Mouse (Mus musculus) stomach, embryonic 15.5 days (tissue): ENCODE results near the gene Tat. TPM values are rescaled to one million over a fixed set of nuclear protein-coding genes. Genes with fewer than 3 reads are reported as not detected.
"Not testable (repeated sequence)": the region's sequence is repeated elsewhere in the genome, so short reads cannot be mapped to it uniquely, and the experiment has no call there.

Source experiments
- ATAC-seq: fragments of 200-750 bp; cut with Nextera tagmentation; 2 replicates; pipeline ENCODE4 v1.8.0; 2017; ENCODE audit warnings: low read depth, moderate number of reproducible peaks, moderate TSS enrichment; ENCODE audit not compliant: insufficient read depth, low FRiP score
- H3K27ac ChIP-seq: fragments of 300-500 bp; sonication (generic); 2 replicates; pipeline ENCODE4 v1.5.1; 2015; ENCODE audit warnings: mild to moderate bottlenecking, inconsistent platforms
- H3K27me3 ChIP-seq: fragments of 300-500 bp; sonication (generic); replicated peaks from 2 replicates; pipeline ENCODE4 v1.6.1; 2015; ENCODE audit warnings: inconsistent platforms
- H3K36me3 ChIP-seq: fragments of 300-500 bp; sonication (generic); 2 replicates; pipeline ENCODE4 v1.6.1; 2015; ENCODE audit warnings: inconsistent platforms
- H3K4me1 ChIP-seq: fragments of 300-500 bp; sonication (generic); 2 replicates; pipeline ENCODE4 v1.6.1; 2015; ENCODE audit warnings: inconsistent platforms
- H3K4me2 ChIP-seq: fragments of 300-500 bp; sonication (generic); 2 replicates; pipeline ENCODE4 v1.6.1; 2015; ENCODE audit warnings: mild to moderate bottlenecking, inconsistent platforms
- H3K4me3 ChIP-seq: fragments of 300-500 bp; sonication (generic); replicated peaks from 2 replicates; pipeline ENCODE4 v1.5.1; 2015; ENCODE audit warnings: inconsistent platforms
- H3K9ac ChIP-seq: fragments of 300-500 bp; sonication (generic); 2 replicates; pipeline ENCODE4 v1.6.1; 2015; ENCODE audit warnings: inconsistent platforms
- H3K9me3 ChIP-seq: fragments of 300-500 bp; sonication (generic); 2 replicates; pipeline ENCODE4 v1.6.1; 2016; ENCODE audit warnings: inconsistent platforms
- WGBS: fragments of 180-500 bp; shearing (Covaris S2); methylation state at CpG from one replicate; pipeline ENCODE4 v1.1.7; 2015; 5-methylcytosine and 5-hydroxymethylcytosine counted together
- polyA plus RNA-seq: library from polyadenylated mRNA; unstranded; fragments of >200 nt; fragmentation: Nextera tagmentation; extraction: Ambion mirVana; gene quantifications from 2 replicates; pipeline ENCODE4 v1.2.1, GENCODE M21; 2015

Gene Tat
- polyA plus RNA-seq, 1 experiment from 2014 or later: not detected

DNA sequence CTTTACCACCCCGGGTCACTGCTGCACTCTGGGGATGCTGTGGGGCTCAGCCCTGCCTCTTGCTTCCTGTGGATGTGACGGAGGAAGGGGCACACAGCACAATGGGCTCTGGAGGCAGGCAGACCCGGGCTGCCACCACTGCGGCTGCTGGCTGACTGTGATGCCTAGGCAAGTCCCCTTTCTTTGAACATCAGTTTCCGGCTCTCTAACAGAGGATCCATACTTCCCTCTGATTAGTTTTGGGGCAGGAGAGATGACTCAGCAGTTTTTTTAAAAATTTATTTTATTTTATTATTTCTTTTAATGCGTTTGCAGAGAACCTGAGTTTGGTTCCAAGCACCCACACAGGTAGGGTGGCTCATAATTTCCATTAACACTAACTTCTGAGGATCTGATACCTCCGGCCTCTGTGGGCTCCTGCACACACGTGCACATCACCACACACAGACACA lies 18.8 kb downstream of the Tat start:
- H3K9me3 ChIP-seq: no peaks in the 10 kb centered on the region

DNA sequence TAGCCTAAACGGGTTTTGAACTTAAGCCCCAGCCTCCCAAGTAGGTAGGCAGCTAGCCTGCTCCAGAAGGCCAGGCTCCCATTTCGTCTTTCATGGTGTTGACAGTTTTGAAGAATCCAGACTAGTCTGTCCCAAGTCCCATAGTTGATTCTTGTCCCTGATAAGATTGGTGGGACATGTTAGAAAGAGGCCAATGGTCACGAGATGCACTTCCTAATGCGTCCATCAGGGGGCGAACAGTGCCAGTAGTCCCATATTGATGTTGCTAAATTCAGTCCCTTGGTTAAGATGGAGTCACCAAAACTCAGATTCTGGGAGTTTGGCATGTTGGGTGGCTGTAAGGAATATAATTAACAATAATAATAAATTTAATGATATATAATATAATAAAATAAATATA lies 20.6 kb downstream of the Tat start:
- H3K9ac ChIP-seq: no peak overlapping the region
- H3K4me2 ChIP-seq: no peak overlapping the region
- no peaks in the 10 kb centered on the region for H3K36me3 ChIP-seq
- no peaks in the 10 kb centered on the region for H3K27me3 ChIP-seq
- no peak overlapping the region for H3K27ac ChIP-seq
- H3K4me3 ChIP-seq: no peak overlapping the region
- no peak for ATAC-seq
- no peaks in the 10 kb centered on the region for H3K4me1 ChIP-seq
- H3K9me3 ChIP-seq: no peaks in the 10 kb centered on the region
- WGBS: 37% methylated on average over 5 of the region's 5 CpGs

More for the DNA sequence above, 18.8 kb downstream of the Tat start:
- Histone ChIP-seq H3K4me2 (no peak overlapping the region), H3K9ac (no peak overlapping the region), H3K27ac (no peak overlapping the region), H3K4me3 (no peak overlapping the region), H3K4me1 (no peaks in the 10 kb centered on the region), H3K27me3 (no peaks in the 10 kb centered on the region), H3K36me3 (no peaks in the 10 kb centered on the region)
- no peak for ATAC-seq
- 60% methylated on average over 8 of the region's 8 CpGs for WGBS

DNA sequence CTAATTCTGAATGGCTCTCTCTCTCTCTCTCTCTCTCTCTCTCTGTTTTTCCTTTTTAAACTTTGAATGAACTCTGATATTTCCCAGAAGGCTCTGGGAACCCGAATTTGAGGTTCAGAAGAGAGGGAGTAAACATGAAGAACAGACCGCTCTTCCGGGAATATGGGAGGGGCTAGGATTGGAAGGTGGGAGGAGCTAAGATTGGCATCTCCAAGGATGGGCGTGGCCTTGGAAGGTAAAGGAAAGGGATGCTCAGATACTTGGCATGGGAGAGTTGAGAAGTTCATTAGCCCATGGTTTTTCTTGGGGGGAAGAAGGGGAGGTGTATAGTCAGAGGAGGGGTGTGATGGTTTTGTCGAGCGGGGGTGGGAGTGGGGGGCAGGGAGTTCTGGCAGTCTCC lies 31.8 kb downstream of the Tat start:
- no peaks in the 10 kb centered on the region for H3K9me3 ChIP-seq
- no peak overlapping the region for H3K9ac ChIP-seq
- H3K27ac ChIP-seq: no peak overlapping the region
- WGBS: 45% methylated on average over 6 of the region's 6 CpGs
- H3K27me3 ChIP-seq: no peaks in the 10 kb centered on the region
- no peak for ATAC-seq
- no peak overlapping the region for H3K4me2 ChIP-seq
- no peaks in the 10 kb centered on the region for H3K4me1 ChIP-seq
- H3K36me3 ChIP-seq: no peaks in the 10 kb centered on the region
- H3K4me3 ChIP-seq: no peak overlapping the region

DNA sequence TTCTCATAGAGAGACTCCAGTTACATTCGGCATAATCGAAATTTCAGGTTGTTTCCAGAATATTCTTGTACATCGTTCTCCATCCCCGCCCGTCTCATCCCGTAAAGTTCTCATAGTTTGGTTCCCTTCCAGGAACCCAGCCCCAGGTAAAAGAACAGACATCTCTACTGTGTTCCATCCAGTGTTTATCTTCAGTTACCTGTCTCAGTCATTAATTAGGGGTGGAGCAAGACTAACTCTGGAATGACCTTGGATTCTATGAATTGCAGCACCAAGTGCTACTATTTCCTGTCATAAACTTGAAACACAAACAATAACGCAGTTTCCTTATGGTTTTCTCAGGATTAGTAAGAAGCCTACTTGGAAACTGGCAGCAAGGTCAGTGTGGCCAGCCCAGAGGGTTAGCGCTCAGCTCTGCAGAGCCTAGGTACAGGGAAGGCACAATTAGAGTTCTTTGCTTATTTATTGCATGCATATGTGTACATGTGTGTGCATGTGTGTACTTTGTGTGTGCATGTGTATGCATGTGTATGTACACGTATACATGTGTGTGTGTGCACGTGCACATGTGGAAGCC lies 32.6 kb downstream of the Tat start:
- Histone ChIP-seq H3K27me3 (no peaks in the 10 kb centered on the region), H3K4me3 (no peak overlapping the region), H3K9ac (no peak overlapping the region), H3K4me1 (no peaks in the 10 kb centered on the region), H3K27ac (no peak overlapping the region), H3K4me2 (no peak overlapping the region), H3K36me3 (no peaks in the 10 kb centered on the region), H3K9me3 (no peaks in the 10 kb centered on the region)
- no peak for ATAC-seq
- WGBS: 83% methylated on average over 10 of the region's 10 CpGs

DNA sequence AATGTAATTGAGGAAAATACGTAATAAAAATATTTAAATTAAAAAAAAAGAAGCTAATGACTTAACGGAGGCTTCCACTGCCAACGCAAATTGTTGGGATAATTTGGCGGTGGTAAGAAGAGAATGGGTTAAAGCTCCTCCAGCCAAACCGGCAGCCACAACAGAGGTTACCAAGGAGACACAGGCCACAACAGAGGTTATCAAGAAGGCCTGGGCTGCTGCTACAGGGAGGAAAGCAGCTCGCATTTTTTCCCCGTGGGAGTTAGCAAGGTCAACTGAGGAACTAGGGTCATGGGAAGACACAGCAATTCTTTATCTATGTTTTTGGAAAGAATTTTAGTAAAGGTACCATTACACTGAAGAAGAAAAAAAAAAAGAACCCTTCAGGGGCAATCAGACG lies 43.5 kb downstream of the Tat start:
- H3K9ac ChIP-seq, H3K4me2 ChIP-seq, H3K27me3 ChIP-seq, H3K4me3 ChIP-seq, H3K27ac ChIP-seq, H3K36me3 ChIP-seq, H3K9me3 ChIP-seq, ATAC-seq, H3K4me1 ChIP-seq: not testable (repeated sequence)
- 37% methylated on average over 8 of the region's 8 CpGs for WGBS

DNA sequence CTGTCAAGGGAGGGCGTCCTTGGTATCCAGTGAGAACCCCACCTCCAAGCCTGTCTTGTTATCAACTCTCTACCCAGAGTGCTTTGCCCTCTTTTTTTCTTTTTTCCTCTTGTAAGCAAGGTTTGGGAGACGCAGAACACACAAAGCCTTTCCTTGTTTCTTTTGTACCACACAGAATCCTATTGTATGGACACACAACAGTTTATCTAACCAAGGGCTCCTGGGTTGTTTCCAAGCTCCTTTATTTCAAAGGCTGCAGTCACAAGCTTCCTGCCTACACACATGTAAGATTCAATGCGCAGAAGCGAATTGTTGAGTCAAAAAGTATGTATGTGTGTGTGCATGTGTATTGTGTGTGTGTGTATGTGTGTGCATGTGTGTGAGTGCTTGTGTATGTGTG lies 44.1 kb downstream of the Tat start:
- Histone ChIP-seq H3K4me1 (no peaks in the 10 kb centered on the region), H3K4me3 (no peak overlapping the region), H3K27me3 (no peaks in the 10 kb centered on the region), H3K36me3 (no peaks in the 10 kb centered on the region), H3K9ac (no peak overlapping the region), H3K4me2 (no peak overlapping the region), H3K9me3 (no peaks in the 10 kb centered on the region), H3K27ac (no peak overlapping the region)
- ATAC-seq: no peak
- WGBS: 62% methylated on average over 4 of the region's 4 CpGs

DNA sequence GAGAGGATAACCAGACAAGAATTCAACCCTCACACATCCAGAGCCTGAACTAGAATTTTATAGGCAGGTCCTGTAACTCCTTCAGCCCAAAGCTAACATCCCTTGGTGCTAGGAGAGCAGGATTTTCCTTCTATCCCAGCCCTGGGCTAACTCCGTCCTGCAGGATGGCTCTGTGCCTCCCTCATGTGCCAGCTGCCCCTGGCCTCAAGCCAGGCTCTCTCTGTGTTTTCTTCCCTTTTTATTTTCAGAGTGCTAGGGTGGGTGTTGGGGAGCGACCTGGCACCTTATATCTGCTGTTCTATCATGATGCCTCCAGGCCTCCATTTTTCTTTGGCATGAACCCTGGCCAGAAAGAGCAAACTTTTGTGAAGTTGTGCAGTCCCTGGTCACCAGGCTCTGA lies 45.9 kb downstream of the Tat start:
- WGBS: 67% methylated on average over 2 of the region's 2 CpGs
- no peaks in the 10 kb centered on the region for H3K27me3 ChIP-seq
- no peak for ATAC-seq
- H3K27ac ChIP-seq: no peak overlapping the region
- H3K9me3 ChIP-seq: no peaks in the 10 kb centered on the region
- H3K4me1 ChIP-seq: no peaks in the 10 kb centered on the region
- no peaks in the 10 kb centered on the region for H3K36me3 ChIP-seq
- H3K4me3 ChIP-seq: no peak overlapping the region
- H3K9ac ChIP-seq: no peak overlapping the region
- H3K4me2 ChIP-seq: no peak overlapping the region

DNA sequence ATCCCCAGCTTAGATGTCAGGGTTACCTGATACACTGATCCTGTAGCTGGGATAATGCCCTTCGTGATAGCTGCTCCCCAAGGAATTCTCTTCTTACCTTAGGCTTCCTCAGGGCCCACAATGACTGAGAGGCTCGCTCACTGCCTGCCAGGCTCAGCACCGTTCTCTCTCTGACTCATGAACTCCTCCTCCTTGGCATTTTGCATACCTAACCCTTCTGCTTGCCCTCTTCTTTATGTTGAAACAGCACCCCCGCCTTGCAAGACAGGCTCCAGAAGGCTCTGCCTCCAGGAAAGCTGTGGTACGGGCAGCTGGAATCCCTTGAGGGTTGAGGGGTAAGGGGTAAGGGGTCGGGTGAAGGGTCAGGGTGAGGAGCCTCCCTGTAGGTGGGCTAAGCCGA lies 49.0 kb downstream of the Tat start:
- Histone ChIP-seq H3K9me3 (no peaks in the 10 kb centered on the region), H3K27ac (no peak overlapping the region), H3K9ac (no peak overlapping the region), H3K36me3 (no peaks in the 10 kb centered on the region), H3K27me3 (no peaks in the 10 kb centered on the region), H3K4me1 (no peaks in the 10 kb centered on the region), H3K4me3 (no peak overlapping the region), H3K4me2 (no peak overlapping the region)
- peak; percentile 44; the same call in 1 of the 2 replicates for ATAC-seq
- 37% methylated on average over 7 of the region's 7 CpGs for WGBS

DNA sequence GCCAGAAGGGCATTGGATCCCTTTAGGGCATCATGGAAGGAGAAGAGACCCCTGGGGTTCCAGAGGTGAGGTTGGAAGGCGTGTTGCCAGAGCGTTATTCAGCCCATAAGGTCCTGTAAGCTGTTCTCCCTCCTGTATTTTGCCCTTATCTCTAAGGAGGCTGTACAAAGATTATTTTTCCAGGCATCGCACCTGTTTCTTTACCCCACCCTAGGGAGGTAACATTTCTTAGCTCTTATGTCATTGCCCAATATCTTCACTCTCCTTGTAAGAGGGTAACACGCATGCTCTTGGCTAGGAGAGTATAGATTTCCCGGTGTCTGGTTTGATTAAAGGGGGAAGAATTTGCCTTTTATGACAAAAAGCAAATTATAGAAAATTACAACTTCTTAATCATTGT lies 49.4 kb downstream of the Tat start, which contains the start of gene Chst4:
Gene Chst4, minus strand, starts transcription at position 82 of the 400 bp plus-strand sequence.
- H3K4me3 ChIP-seq: no peak within 1 kb of the TSS
- H3K27ac ChIP-seq: no peak within 1 kb of the TSS
- 67% methylated on average over 5 of the region's 5 CpGs for WGBS

DNA sequence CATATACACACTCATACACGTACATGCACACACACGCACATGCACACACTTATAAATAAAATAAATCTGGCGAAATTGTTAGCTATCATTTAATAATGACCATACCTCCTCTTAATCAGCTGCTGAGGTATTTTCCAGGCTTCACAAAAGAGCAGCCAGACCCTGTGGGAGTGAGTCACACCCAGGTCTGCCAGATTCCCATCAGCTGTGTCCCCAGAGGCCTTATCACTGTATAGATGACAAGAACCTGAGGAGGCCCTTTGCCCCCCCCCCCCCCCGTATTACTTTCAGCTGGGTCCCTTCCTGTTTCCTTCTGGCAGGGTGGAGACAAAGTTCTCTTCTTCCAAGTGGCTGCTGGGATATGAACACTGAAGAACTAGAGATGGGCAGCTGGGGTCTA lies 50.3 kb downstream of the Tat start:
- Histone ChIP-seq H3K27ac (no peak overlapping the region), H3K4me2 (no peak overlapping the region), H3K9me3 (no peaks in the 10 kb centered on the region), H3K36me3 (no peaks in the 10 kb centered on the region), H3K4me3 (no peak overlapping the region), H3K4me1 (no peaks in the 10 kb centered on the region), H3K27me3 (no peaks in the 10 kb centered on the region), H3K9ac (no peak overlapping the region)
- ATAC-seq: peak; percentile 62; the same call in 1 of the 2 replicates
- 75% methylated on average over 4 of the region's 4 CpGs for WGBS

More for the DNA sequence above, 49.4 kb downstream of the Tat start, which contains the start of gene Chst4:
- H3K9ac ChIP-seq: no peak within 1 kb of the TSS
- H3K4me2 ChIP-seq: no peak within 1 kb of the TSS
- peak; percentile 44; the same call in 1 of the 2 replicates for ATAC-seq
- no peaks in the 10 kb centered on the region for H3K9me3 ChIP-seq
- no peaks in the 10 kb centered on the region for H3K4me1 ChIP-seq
- H3K27me3 ChIP-seq: no peaks in the 10 kb centered on the region
- no peaks in the 10 kb centered on the region for H3K36me3 ChIP-seq

Other genes starting within 250 kb of the Tat start
- gene Ap1g1, start 211.9 kb upstream of the Tat start, polyA plus RNA-seq: 36.3 and 41.8 TPM in 2 replicates
- gene Phlpp2, start 121.9 kb upstream of the Tat start, polyA plus RNA-seq: 2.8 and 3.7 TPM in 2 replicates
- 10.5 and 12.1 TPM in 2 replicates for gene Marveld3, start 28.2 kb upstream of the Tat start, polyA plus RNA-seq
- gene Chst4, start 49.3 kb downstream of the Tat start, polyA plus RNA-seq: 1.5 TPM in 2 replicates
- 7.0 and 7.6 TPM in 2 replicates for gene Zfp612, start 89.3 kb downstream of the Tat start, polyA plus RNA-seq
- not detected in 2 replicates for gene Gm21964, start 110.8 kb downstream of the Tat start, polyA plus RNA-seq
- not detected in 2 replicates for gene Gm17720, start 112.3 kb downstream of the Tat start, polyA plus RNA-seq
- gene Calb2, start 177.8 kb downstream of the Tat start, polyA plus RNA-seq: 0.18 and 0.32 TPM in 2 replicates
- 8.7 and 8.8 TPM in 2 replicates for gene Cmtr2, start 225.2 kb downstream of the Tat start, polyA plus RNA-seq